Mouse (Mus musculus) small intestine, adult 2 months (tissue): ENCODE data around the gene Stub1. TPM values are rescaled to one million over a fixed set of nuclear protein-coding genes. Genes with fewer than 3 reads are reported as not detected.

Source experiments
- H3K27ac ChIP-seq: fragments of 200-500 bp; 2 replicates; pipeline ENCODE4 v1.5.1; 2012; ENCODE audit warnings: low read depth, low read length, control low read depth, inconsistent platforms; ENCODE audit not compliant: insufficient read depth
- H3K27me3 ChIP-seq: fragments of 200-500 bp; 2 replicates; pipeline ENCODE4 v1.6.1; 2012; ENCODE audit warnings: mild to moderate bottlenecking, moderate library complexity, low read length, inconsistent platforms; ENCODE audit not compliant: control insufficient read depth, insufficient read depth
- H3K36me3 ChIP-seq: fragments of 200-500 bp; 2 replicates; pipeline ENCODE4 v1.6.1; 2012; ENCODE audit warnings: mild to moderate bottlenecking, low read length, control low read depth, inconsistent platforms; ENCODE audit not compliant: control insufficient read depth, insufficient read depth
- H3K4me1 ChIP-seq: fragments of 200-500 bp; 2 replicates; pipeline ENCODE4 v1.6.1; 2012; ENCODE audit warnings: low read length, inconsistent platforms, mixed read lengths; ENCODE audit not compliant: control insufficient read depth, insufficient read depth, insufficient read length
- H3K4me3 ChIP-seq: fragments of 200-500 bp; 2 replicates; pipeline ENCODE4 v1.5.1; 2012; ENCODE audit warnings: low read depth, mild to moderate bottlenecking, control low read depth, inconsistent platforms, low read length, moderate library complexity
- CTCF ChIP-seq: fragments of 200-500 bp; IDR thresholded peaks from 2 replicates; pipeline ENCODE4 v1.5.1; 2012; ENCODE audit warnings: low read depth, mild to moderate bottlenecking, control low read depth, inconsistent platforms, low read length, moderate library complexity, mixed read lengths; ENCODE audit not compliant: insufficient replicate concordance, insufficient read length; ENCODE audit errors: extremely low read depth
- POLR2A ChIP-seq: fragments of 200-500 bp; IDR thresholded peaks from 2 replicates; pipeline ENCODE4 v1.6.1; 2012; ENCODE audit warnings: low read depth, mild to moderate bottlenecking, control low read depth, inconsistent platforms, low read length, moderate library complexity
- WGBS: fragments of 180-500 bp; shearing (Covaris S2); methylation state at CpG from one replicate; pipeline ENCODE4 v1.1.7; 2018; 5-methylcytosine and 5-hydroxymethylcytosine counted together
- polyA plus RNA-seq: library from polyadenylated mRNA; depleted of rRNA; stranded (reverse); fragments of >200 nt; gene quantifications from 2 replicates; pipeline ENCODE4 v1.2.3, GENCODE M21; 2012

Gene Stub1
- polyA plus RNA-seq, 1 experiment: 141 TPM

DNA sequence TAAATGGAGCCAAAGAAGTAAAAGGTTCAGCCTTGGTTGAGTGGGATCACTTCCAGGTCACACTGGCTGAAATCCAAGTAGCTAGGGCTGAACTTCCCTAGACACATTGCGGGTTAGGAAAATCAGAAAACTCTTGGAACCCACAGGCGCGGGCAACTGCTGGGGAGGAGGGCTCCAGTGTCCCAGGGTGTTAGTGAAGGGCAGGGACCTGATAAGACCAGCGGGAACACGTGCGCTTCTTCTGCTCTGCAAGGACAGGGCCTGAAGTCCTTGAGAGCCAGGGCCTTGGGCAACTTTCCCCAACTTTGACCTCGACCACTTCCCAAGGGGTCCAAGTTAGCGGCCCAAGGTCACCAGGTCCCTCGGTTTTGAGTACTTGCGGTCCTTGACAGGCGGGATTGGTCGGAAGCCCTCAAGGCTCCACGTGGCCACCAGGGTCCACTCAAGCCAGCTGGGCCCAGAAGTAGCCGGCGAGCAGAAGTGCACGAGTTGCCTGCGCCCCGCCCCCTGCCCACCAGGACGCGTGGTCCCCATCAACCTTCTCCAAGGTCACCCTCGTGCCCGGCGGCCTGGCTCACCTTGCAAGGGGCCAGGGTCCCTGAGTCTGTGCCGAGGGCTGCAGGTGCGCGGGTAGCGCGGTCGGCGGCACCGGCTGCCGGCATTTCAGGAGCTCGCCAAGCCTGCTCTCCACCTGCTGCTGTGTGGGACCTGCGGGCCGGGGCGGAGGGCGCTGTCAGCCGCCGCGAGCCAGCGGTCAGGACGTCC, 34.8 kb upstream of the Stub1 start:
- TF ChIP-seq CTCF (no peak), POLR2A (no peak)
- no peaks in the 10 kb centered on the region for H3K27me3 ChIP-seq
- H3K4me3 ChIP-seq: peak overlapping the region; percentile 90
- peaks cover 34% of the 10 kb centered on the region for H3K4me1 ChIP-seq
- no peaks in the 10 kb centered on the region for H3K36me3 ChIP-seq
- WGBS: 1% methylated on average over 42 of the region's 42 CpGs
- H3K27ac ChIP-seq: peak overlapping the region; percentile 64

DNA sequence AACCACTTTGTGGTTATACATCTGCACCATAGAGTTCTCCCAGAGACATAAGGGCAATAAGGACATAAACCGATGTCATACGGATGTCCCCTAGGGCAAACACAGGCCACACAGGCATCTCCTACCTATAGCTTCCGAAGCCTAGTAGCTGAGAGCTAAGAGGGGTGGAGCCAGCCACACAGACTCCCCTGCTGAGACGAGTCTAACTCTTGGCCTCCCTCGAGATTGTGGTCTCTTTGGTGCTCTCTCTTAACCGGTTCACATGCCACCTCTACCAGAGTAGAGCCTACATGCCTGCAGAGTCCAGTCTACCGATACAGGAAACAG, 34.3 kb upstream of the Stub1 start:
- Histone ChIP-seq H3K36me3 (no peaks in the 10 kb centered on the region), H3K27ac (peak overlapping the region; percentile 64), H3K4me3 (peak overlapping the region; percentile 90), H3K4me1 (peaks cover 34% of the 10 kb centered on the region), H3K27me3 (no peaks in the 10 kb centered on the region)
- TF ChIP-seq POLR2A: no peak
- no peak for TF ChIP-seq CTCF
- 7% methylated on average over 7 of the region's 7 CpGs for WGBS

- H3K36me3 ChIP-seq: no peaks in the 10 kb centered on the region
- TF ChIP-seq POLR2A (no peak), CTCF (no peak)
- 74% methylated on average over 3 of the region's 3 CpGs for WGBS
- no peak overlapping the region for H3K27ac ChIP-seq
- no peak overlapping the region for H3K4me3 ChIP-seq
- H3K27me3 ChIP-seq: no peaks in the 10 kb centered on the region
- peaks cover 39% of the 10 kb centered on the region for H3K4me1 ChIP-seq
Measured at GRCm38 (mm10) chr17:25866172-25866571, 33.0 kb upstream of the Stub1 start.

- Histone ChIP-seq H3K4me3 (peak overlapping the region; percentile 39), H3K27me3 (no peaks in the 10 kb centered on the region), H3K4me1 (peaks cover 45% of the 10 kb centered on the region), H3K36me3 (no peaks in the 10 kb centered on the region), H3K27ac (peak overlapping the region; percentile 44; the same call in 1 of the 2 replicates)
- 43% methylated on average over 11 of the region's 11 CpGs for WGBS
- peak; percentile 26; the same call in 1 of the 2 replicates for TF ChIP-seq POLR2A
- no peak for TF ChIP-seq CTCF
Measured at GRCm38 (mm10) chr17:25865288-25865687, 32.1 kb upstream of the Stub1 start.

GRCm38 (mm10) chr17:25864311-25864710, 31.1 kb upstream of the Stub1 start:
- WGBS: 77% methylated on average over 14 of the region's 14 CpGs
- no peaks in the 10 kb centered on the region for H3K27me3 ChIP-seq
- H3K27ac ChIP-seq: peak overlapping the region; percentile 44
- no peaks in the 10 kb centered on the region for H3K36me3 ChIP-seq
- no peak for TF ChIP-seq CTCF
- no peak for TF ChIP-seq POLR2A
- no peak overlapping the region for H3K4me3 ChIP-seq
- peaks cover 45% of the 10 kb centered on the region for H3K4me1 ChIP-seq

GRCm38 (mm10) chr17:25863681-25864080, 30.5 kb upstream of the Stub1 start:
- H3K4me1 ChIP-seq: peaks cover 40% of the 10 kb centered on the region
- H3K27me3 ChIP-seq: no peaks in the 10 kb centered on the region
- H3K36me3 ChIP-seq: no peaks in the 10 kb centered on the region
- TF ChIP-seq POLR2A: no peak
- TF ChIP-seq CTCF: 0 out of 2 replicates have a peak, but pooled peaks have one; percentile 18
- peak overlapping the region; percentile 44 for H3K27ac ChIP-seq
- H3K4me3 ChIP-seq: no peak overlapping the region
- 36% methylated on average over 6 of the region's 6 CpGs for WGBS

GRCm38 (mm10) chr17:25861704-25862612, 28.8 kb upstream of the Stub1 start:
- no peaks in the 10 kb centered on the region for H3K27me3 ChIP-seq
- H3K36me3 ChIP-seq: no peaks in the 10 kb centered on the region
- WGBS: 4% methylated on average over 6 of the region's 6 CpGs
- peak overlapping the region; percentile 46 for H3K27ac ChIP-seq
- TF ChIP-seq CTCF (no peak), POLR2A (0 out of 2 replicates have a peak, but pooled peaks have one; percentile 39)
- H3K4me1 ChIP-seq: peaks cover 35% of the 10 kb centered on the region
- H3K4me3 ChIP-seq: peak overlapping the region; percentile 81
